Mouse (Mus musculus): ENCODE results near the gene 6430550D23Rik.
"Not testable (repeated sequence)": the region's sequence is repeated elsewhere in the genome, so short reads cannot be mapped to it uniquely, and the experiment has no call there.

The 6430550D23Rik gene

DNA sequence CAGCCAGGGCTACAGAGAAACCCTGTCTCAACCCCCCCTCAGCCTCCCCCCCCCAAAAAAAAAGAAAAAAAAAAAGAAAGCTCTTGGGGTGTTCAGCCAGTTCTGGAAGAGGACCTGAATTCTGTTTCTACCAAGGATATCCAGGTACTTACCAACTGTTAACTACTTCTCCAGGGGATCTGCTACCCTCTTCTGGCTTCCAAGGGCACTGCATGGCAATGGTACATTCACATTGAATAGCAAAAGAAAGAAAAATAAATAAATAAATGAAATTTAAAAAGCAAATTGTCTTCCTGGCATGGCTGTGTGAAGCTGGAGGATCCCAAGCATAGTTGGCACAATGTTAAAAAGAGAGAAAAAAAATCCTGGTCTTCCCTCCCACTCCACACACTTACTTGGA is 55.8 kb downstream of the 6430550D23Rik start:
- DNase-seq (ENCODE audit: low spot score in 2 of 2): peak; percentile 26 to 60

GRCm38 (mm10) chr2:155949362-155949761 is 58.4 kb downstream of the 6430550D23Rik start:
- no peak for DNase-seq (ENCODE audit: low spot score in 2 of 2)

- DNase-seq (ENCODE audit: low spot score in 2 of 2): no peak
Measured at GRCm38 (mm10) chr2:155947390-155948002, 60.3 kb downstream of the 6430550D23Rik start.

GRCm38 (mm10) chr2:155946499-155946898 is 61.3 kb downstream of the 6430550D23Rik start:
- DNase-seq (ENCODE audit: low spot score in 2 of 2): no peak

- DNase-seq (ENCODE audit: low spot score in 2 of 2): peak; percentile 52 to 74
Measured at GRCm38 (mm10) chr2:155946069-155946468, 61.7 kb downstream of the 6430550D23Rik start.

DNA sequence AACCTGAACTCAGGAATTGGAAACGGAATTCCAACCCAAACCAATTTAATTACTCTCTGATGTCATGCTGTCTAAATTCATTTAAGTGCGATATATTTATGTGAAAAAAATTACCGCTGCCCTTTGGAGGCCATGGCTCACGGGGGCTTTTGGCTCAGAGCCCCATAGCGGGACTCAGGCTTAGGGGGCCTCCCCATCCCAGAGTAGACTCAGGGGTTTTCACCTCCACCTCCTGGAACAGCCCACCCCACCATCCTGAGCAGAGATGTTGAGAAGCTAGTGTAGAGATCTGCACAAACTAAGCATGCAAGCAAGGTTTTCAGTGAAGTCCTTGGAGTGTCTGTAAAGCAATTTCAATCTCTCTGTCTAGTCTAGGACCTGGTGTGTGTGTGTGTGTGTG is 62.2 kb downstream of the 6430550D23Rik start:
- no peak for DNase-seq (ENCODE audit: low spot score in 2 of 2)

DNA sequence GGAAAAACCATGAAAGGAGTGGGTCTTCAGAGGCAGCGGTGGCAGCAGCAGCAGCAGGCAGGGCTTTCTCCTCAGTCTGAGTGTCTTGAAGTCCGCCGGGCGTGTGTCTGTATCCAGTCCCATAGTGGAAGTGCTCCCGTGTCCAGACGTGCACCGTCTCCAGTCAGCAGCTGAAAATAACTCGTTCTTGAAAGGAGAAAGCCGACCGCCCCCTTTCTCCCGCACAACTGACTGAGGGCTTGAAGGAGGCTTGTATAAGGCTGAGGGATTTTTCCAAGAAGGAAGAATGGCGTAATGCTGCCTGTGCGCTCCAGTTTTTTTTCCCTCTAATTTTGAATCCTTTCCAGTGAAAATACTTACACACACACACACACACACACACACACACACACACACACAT is 62.7 kb downstream of the 6430550D23Rik start, which contains the start of gene Gdf5:
Gene Gdf5 (minus strand): TSS at position 244 of the 400 bp plus-strand sequence.
- DNase-seq (ENCODE audit: low spot score in 2 of 2): no peak

DNA sequence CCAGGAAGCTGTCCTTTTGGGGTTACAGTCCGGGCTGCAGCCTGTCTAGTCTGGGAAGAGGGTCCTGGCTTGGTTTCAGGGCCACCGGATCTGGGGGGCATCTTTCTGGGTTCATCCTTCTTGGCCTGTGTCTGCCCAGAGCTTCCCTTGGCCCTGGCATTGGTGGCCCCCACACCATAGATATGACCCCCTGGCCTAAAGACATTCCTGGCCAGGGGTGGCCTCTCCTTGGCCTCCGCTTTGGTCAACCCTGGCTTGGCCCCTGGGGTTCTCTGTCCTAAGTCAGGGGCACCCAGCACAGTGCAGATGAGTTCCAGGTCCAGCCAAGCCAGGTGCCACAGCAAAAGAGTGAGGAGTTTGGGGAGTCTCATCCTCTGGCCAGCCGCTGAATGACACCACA is 63.1 kb downstream of the 6430550D23Rik start:
- no peak for DNase-seq (ENCODE audit: low spot score in 2 of 2)

DNA sequence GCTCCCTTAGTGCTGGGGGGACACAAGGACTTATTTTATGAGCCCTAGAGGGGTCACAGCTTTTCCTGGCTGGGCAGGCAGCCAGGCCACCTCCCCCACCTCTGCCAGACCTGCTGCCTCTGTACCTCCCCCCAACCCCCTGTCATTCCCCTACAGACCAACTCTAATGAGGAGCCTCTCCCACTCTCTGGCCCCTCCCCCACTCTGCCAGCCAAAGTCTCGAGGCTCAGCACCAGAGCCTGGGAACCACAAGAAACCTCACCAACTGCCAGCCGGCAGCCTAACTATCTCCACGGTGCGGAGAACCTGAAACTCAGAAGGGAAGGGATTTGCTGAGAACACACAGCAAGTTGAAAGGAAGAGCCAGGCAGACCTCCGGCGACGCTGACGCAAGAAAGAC is 64.3 kb downstream of the 6430550D23Rik start:
- no peak for DNase-seq (ENCODE audit: low spot score in 2 of 2)

DNA sequence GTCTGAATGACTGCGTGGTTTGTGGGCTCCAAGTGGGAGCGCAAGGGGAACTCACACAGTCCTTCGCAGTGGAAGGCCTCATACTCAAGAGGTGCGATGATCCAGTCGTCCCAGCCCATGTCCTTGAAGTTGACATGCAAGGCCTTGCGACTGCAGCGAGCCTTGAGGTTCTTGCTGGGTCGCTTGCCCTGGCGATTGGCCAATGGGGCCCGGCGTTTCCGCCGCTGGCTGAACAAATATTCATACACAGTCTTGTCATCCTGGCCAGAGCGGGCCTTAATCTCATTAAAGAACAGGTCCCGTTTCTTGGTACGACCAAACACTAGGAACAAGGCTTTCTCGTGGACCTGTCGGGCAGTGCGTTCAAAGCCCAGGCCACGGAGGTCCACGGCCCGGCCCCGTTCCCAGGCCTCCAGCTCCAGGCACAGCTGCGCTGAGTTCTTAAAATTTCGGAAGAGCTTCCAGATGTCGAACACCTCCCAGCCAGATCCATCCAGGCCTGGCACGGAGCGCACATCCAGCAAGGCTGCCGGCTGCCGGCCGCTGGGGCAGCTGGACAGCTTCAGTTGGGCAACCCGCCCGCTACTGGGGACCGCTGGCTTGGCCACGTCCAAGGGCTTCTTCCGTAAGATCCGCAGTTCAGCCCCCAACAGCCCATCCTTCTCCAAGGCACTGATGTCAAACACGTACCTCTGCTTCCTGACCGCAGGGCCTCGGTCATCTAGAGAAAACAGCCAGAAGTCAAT is 65.9 kb downstream of the 6430550D23Rik start:
- DNase-seq (ENCODE audit: low spot score in 2 of 2): no peak

GRCm38 (mm10) chr2:155940681-155941080 is 67.1 kb downstream of the 6430550D23Rik start, which contains the start of gene Gm15557:
Gene Gm15557, plus strand, starts transcription at chr2:155940728.
- no peak for DNase-seq (ENCODE audit: low spot score in 2 of 2)

GRCm38 (mm10) chr2:155939897-155940529 is 67.8 kb downstream of the 6430550D23Rik start:
- no peak for DNase-seq (ENCODE audit: low spot score in 2 of 2)

DNA sequence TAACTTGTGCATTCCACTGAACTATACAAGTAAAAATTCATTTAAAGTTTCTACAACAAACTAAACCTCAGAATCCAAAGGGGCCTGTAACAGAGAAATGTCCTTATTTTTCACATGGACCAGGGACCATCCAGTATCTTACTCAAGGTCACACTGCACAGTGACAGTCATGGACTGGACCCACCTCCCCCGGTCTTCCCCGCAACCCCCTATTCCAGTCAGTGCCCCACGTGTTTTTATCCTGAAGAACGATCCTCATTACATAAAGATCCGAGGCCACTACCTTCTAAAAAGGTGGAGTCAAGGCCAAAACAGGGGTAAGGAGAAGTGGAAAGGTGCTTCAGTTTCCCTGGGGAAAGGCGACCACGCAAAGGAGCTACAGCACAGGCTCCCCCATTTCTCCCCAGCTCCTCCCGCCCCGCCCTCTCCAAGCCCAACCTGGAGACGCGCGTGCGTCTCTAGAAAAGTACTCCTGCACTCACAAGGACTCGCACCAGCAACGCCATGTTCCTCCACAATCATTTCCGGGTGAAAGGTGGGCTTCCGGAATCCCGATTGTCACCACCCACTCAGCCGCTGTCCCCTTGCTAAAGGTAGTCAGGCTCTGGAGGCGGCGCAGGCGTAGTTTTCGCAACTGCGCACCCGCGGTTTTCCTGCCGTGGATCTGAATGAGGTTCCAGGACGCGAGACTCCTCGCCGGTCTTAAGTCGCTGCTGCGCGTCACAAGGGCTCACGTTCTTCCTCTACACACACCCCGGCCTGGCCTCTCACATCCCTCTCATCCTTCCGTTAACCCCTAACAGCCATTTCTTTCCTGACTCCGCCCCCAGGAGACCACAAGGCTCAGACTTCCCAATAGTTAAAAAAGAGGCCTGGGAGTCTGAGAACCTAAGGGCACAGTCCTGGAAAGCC is 78.0 kb downstream of the 6430550D23Rik start, which contains the start of gene Uqcc1:
Gene Uqcc1 (minus strand): TSS at position 780 of the 912 bp plus-strand sequence.
- peak; percentile 88 to 91 for DNase-seq (ENCODE audit: low spot score in 2 of 2)

DNA sequence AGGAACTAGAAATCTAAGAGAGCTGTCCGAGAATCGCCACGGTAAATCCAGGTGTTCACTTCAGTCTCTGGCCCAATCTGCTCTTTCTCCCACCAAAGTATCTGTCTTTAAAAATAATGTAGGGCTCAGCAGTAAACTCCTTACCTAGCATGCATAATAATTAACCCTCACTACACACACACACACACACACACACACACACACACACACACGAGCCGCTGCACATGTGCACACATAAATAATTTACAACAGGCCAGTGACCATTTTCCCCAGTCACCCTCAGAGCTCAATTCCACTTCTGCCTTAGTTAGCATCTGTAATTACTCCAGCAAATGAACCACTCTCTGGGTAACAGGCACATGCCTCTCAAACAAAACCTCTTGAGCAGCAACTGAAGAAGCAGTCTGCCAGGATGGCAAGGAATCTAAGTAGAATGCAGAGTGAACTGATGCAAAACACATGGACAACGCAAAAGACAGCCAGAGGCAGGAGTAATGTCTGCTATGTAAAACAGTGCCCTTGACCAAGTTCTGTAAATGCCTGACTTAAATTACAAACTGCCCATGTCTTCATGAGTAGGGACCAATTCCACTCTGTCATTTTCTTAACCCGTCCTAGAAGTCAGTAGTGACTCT is 78.9 kb downstream of the 6430550D23Rik start:
- no peak for DNase-seq (ENCODE audit: low spot score in 2 of 2)

DNA sequence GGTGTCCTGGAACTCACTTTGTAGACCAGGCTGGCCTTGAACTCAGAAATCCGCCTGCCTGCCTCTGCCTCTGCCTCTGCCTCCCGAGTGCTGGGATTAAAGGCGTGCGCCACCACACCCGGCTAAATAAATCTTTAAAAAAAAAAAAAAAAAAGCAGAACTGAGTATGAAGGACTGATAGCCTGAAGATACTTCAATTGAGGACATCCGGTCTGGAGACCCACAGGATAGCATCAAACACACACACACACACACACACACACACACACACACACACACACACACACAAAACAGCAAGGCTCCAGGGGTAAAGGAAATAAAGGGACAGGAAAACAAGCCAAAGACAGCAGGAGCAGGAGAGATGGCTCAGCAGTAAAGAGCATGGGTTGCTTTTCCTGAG is 82.6 kb downstream of the 6430550D23Rik start:
- not testable (repeated sequence) for DNase-seq (ENCODE audit: low spot score in 2 of 2)

Data from urinary bladder, postnatal 36 days (tissue).